Mouse (Mus musculus): ENCODE measurements around the gene 1110008P14Rik. TPM values are rescaled to one million over a fixed set of nuclear protein-coding genes. Genes with fewer than 3 reads are reported as not detected.

The 1110008P14Rik gene
- polyA plus RNA-seq, 1 experiment, result 104 TPM

DNA sequence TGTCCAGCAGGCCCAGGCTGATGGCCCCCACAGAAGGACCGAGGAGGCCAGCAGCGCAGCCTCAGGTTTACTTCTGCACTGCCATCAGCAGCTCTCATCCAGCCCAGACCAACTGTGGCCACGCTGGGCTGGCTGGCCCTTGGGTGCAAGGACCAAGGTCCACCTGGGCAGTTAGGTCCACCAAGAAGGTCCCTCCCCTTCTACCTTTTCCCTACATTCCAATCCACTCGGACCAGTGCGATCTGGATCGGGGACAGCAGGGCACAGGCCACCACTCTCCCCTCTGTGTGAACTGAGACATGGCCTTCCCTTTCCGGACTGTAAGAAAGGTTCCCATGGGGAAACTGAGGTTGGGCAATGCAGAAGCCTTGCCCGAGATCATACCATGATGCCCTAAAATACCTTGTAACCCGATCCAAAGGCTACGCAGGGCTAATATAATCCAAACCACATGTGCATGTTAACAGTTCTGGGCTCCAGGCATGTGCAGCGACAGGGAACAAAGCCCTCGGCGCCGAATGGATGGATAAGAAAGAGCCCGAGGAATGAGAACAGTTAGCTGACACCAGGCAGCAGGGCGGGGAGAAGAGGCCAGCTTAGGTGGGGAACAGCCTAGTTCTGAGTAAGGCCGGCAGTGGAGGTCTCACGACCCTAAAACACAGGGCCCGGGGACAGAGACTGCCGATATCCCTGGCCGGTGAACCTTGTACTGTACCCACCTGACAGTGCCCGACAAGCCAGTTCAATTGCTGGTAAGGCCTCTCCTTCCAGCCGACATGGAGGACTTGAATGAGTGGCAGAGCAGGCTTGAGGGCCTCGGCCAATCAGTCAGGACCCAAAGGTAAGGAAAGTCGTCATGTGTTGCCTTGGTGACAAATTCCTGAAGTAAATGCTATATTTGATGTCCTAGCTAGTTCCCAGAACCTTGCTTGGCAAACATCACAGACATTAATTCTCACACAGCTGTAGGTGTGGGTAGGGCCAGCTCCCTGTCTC is 27.0 kb upstream of the 1110008P14Rik start:
- Histone ChIP-seq H3K4me3 (ENCODE audit: insufficient read depth, poor library complexity, severe bottlenecking) (no peak overlapping the region), H3K36me3 (ENCODE audit: control insufficient read depth, insufficient read depth) (no peaks in the 10 kb centered on the region), H3ac (ENCODE audit: control insufficient read depth, insufficient read length, low read depth) (no peak overlapping the region), H3K79me3 (ENCODE audit: low read depth) (no peaks in the 10 kb centered on the region), H3K27me3 (ENCODE audit: control insufficient read depth, insufficient read depth, insufficient read length) (no peaks in the 10 kb centered on the region), H3K79me2 (ENCODE audit: control insufficient read depth, insufficient read depth) (no peaks in the 10 kb centered on the region)
- TF ChIP-seq MYOD1 (IDR thresholded peaks at IDR 0.05; ENCODE audit: control insufficient read depth, insufficient read length, low read depth) (no peak), FOSL1 (IDR thresholded peaks at IDR 0.05; ENCODE audit: insufficient read depth, low read length, poor library complexity, severe bottlenecking) (no peak), CTCF (IDR thresholded peaks at IDR 0.05; ENCODE audit: control insufficient read depth, insufficient read depth, insufficient read length) (no peak), MAX (IDR thresholded peaks at IDR 0.05) (no peak), CEBPB (IDR thresholded peaks at IDR 0.05; ENCODE audit: low read depth) (no peak), MYOG (IDR thresholded peaks at IDR 0.05; ENCODE audit: control insufficient read depth, extremely low read depth, insufficient read length) (no peak), USF1 (IDR thresholded peaks at IDR 0.05; ENCODE audit: low read depth) (no peak)

DNA sequence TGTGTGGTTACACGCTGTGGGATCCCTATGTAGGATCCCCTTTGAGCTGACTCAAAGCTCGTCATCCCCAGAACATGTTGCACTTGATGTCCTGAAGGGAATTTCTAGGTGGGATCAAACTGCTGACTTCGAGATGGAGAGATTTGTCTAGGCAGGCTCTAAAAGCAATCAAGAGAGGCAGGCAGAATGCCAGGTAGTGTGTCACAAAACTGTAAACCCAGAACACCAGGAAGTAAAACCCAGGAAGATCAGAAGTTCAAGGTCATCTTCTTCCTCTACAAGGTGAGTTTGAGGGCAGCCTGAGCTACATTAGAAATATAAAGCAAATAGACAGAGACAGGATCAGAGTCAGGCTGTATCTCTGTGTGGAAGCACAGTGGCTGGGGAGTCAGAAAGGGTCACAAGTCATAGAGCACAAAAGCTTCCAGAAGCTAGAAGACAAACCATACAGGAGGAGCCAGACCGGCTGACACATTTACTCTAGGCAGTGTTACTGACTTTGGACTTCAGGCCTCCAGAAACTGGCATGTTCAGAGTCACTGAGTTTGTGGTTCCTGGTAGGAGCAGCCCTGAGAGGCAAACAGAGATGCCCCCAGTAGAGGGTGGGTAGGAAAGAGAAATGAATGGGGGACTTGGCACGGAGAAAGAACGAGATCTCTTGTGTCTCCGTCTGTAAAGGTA is 25.5 kb upstream of the 1110008P14Rik start:
- H3K27me3 ChIP-seq (ENCODE audit: control insufficient read depth, insufficient read depth, insufficient read length), result no peaks in the 10 kb centered on the region
- peaks cover 7% of the 10 kb centered on the region for H3K36me3 ChIP-seq (ENCODE audit: control insufficient read depth, insufficient read depth)
- H3K79me2 ChIP-seq (ENCODE audit: control insufficient read depth, insufficient read depth), result no peaks in the 10 kb centered on the region
- H3K4me3 ChIP-seq (ENCODE audit: insufficient read depth, poor library complexity, severe bottlenecking), result no peak overlapping the region
- TF ChIP-seq FOSL1 (IDR thresholded peaks at IDR 0.05; ENCODE audit: insufficient read depth, low read length, poor library complexity, severe bottlenecking), result no peak
- no peak for TF ChIP-seq USF1 (IDR thresholded peaks at IDR 0.05; ENCODE audit: low read depth)
- TF ChIP-seq MYOD1 (IDR thresholded peaks at IDR 0.05; ENCODE audit: control insufficient read depth, insufficient read length, low read depth), result no peak
- no peak for TF ChIP-seq MAX (IDR thresholded peaks at IDR 0.05)
- TF ChIP-seq CEBPB (IDR thresholded peaks at IDR 0.05; ENCODE audit: low read depth), result no peak
- no peak for TF ChIP-seq MYOG (IDR thresholded peaks at IDR 0.05; ENCODE audit: control insufficient read depth, extremely low read depth, insufficient read length)
- H3ac ChIP-seq (ENCODE audit: control insufficient read depth, insufficient read length, low read depth), result no peak overlapping the region
- no peaks in the 10 kb centered on the region for H3K79me3 ChIP-seq (ENCODE audit: low read depth)

DNA sequence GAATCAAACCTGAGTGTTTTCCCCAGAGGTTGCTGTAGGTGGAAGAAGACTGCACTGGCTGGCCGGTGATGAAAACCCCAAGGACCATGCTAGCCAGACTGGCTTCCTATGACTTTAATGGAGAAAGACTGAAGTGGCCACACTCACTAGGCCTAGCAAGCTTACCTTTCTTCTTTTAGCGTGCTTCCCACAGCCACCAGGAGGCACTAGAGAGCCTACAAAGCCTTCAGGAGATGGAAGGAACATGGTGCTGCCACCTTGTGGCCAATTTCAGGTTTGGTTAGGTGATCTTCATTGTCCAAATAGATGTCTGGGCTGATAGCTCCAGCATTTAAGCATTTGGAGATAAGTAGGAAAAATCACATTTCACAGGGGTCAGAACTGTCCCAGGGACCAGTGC is 22.9 kb upstream of the 1110008P14Rik start:
- Histone ChIP-seq H3K79me2 (ENCODE audit: control insufficient read depth, insufficient read depth) (no peaks in the 10 kb centered on the region), H3K27me3 (ENCODE audit: control insufficient read depth, insufficient read depth, insufficient read length) (no peaks in the 10 kb centered on the region), H3K4me3 (ENCODE audit: insufficient read depth, poor library complexity, severe bottlenecking) (no peak overlapping the region), H3K36me3 (ENCODE audit: control insufficient read depth, insufficient read depth) (peaks cover 12% of the 10 kb centered on the region), H3ac (ENCODE audit: control insufficient read depth, insufficient read length, low read depth) (no peak overlapping the region), H3K79me3 (ENCODE audit: low read depth) (no peaks in the 10 kb centered on the region)
- no peak for TF ChIP-seq MYOD1 (IDR thresholded peaks at IDR 0.05; ENCODE audit: control insufficient read depth, insufficient read length, low read depth)
- TF ChIP-seq MYOG (IDR thresholded peaks at IDR 0.05; ENCODE audit: control insufficient read depth, extremely low read depth, insufficient read length), result no peak
- no peak for TF ChIP-seq CEBPB (IDR thresholded peaks at IDR 0.05; ENCODE audit: low read depth)
- no peak for TF ChIP-seq FOSL1 (IDR thresholded peaks at IDR 0.05; ENCODE audit: insufficient read depth, low read length, poor library complexity, severe bottlenecking)
- no peak for TF ChIP-seq USF1 (IDR thresholded peaks at IDR 0.05; ENCODE audit: low read depth)
- TF ChIP-seq MAX (IDR thresholded peaks at IDR 0.05), result peak; percentile 65
- TF ChIP-seq CTCF (IDR thresholded peaks at IDR 0.05; ENCODE audit: control insufficient read depth, insufficient read depth, insufficient read length), result peak; percentile 96

DNA sequence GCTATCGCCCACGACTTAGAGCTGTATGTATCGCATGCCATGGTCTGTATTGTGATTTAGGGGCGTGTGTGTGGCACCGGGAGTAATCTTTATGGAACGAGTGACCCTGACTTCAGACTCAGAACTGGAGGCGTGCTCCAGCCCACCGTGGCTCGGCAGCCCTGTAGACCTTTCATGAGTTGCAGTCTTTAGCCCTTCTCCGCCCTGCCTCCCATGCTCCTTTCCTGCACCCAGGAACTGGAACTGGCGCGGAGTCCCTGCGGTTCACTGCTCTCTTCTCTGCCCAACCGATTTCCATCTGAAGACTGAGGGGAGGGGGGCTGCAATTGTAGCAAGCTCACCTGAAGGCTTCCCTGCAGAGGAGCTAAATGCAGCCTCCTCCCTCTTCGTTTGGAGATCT is 15.0 kb upstream of the 1110008P14Rik start:
- Histone ChIP-seq H3ac (ENCODE audit: control insufficient read depth, insufficient read length, low read depth) (peak overlapping the region; percentile 95), H3K79me2 (ENCODE audit: control insufficient read depth, insufficient read depth) (peaks cover 30% of the 10 kb centered on the region), H3K79me3 (ENCODE audit: low read depth) (peaks cover 18% of the 10 kb centered on the region), H3K4me3 (ENCODE audit: insufficient read depth, poor library complexity, severe bottlenecking) (peak overlapping the region; percentile 86), H3K27me3 (ENCODE audit: control insufficient read depth, insufficient read depth, insufficient read length) (no peaks in the 10 kb centered on the region), H3K36me3 (ENCODE audit: control insufficient read depth, insufficient read depth) (peaks cover 9% of the 10 kb centered on the region)
- no peak for TF ChIP-seq MAX (IDR thresholded peaks at IDR 0.05)
- no peak for TF ChIP-seq MYOD1 (IDR thresholded peaks at IDR 0.05; ENCODE audit: control insufficient read depth, insufficient read length, low read depth)
- TF ChIP-seq CEBPB (IDR thresholded peaks at IDR 0.05; ENCODE audit: low read depth), result no peak
- no peak for TF ChIP-seq USF1 (IDR thresholded peaks at IDR 0.05; ENCODE audit: low read depth)
- no peak for TF ChIP-seq CTCF (IDR thresholded peaks at IDR 0.05; ENCODE audit: control insufficient read depth, insufficient read depth, insufficient read length)
- no peak for TF ChIP-seq FOSL1 (IDR thresholded peaks at IDR 0.05; ENCODE audit: insufficient read depth, low read length, poor library complexity, severe bottlenecking)
- no peak for TF ChIP-seq MYOG (IDR thresholded peaks at IDR 0.05; ENCODE audit: control insufficient read depth, extremely low read depth, insufficient read length)

DNA sequence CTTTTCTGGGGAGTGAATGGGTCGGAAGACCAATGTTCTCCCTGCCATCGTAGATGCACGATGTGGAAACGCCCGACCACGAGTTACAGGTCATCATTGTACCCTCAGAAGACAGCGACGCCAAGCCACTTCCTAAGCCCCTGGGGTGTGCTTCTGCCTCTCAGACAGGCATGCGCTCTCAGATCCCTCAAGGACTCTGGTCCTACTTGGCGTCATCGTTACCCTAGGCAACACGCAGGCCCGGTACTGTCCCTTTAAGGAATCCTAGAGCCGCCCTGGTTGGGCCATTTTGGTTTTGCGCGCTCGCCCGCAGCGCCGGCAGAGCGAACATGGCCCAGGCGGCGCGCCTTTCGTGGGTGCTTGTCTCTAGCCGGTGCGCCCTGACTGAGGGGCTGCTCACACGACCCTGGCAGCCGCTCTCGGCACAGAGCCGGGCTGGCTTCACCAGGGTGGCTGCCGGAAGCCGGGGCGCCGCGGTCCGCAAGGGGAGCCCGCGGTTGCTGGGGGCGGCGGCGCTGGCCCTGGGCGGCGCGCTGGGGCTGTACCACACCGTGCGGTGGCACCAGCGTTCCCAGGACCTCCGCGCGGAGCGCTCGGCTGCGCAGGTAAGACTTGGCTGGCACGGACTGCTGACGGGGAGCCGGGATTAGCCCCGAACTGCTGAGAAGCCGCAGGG is 14.3 kb upstream of the 1110008P14Rik start:
- H3ac ChIP-seq (ENCODE audit: control insufficient read depth, insufficient read length, low read depth), result peak overlapping the region; percentile 95
- peaks cover 18% of the 10 kb centered on the region for H3K79me3 ChIP-seq (ENCODE audit: low read depth)
- peaks cover 30% of the 10 kb centered on the region for H3K79me2 ChIP-seq (ENCODE audit: control insufficient read depth, insufficient read depth)
- TF ChIP-seq MAX (IDR thresholded peaks at IDR 0.05) (peak; percentile 50), MYOD1 (IDR thresholded peaks at IDR 0.05; ENCODE audit: control insufficient read depth, insufficient read length, low read depth) (no peak), CTCF (IDR thresholded peaks at IDR 0.05; ENCODE audit: control insufficient read depth, insufficient read depth, insufficient read length) (no peak), FOSL1 (IDR thresholded peaks at IDR 0.05; ENCODE audit: insufficient read depth, low read length, poor library complexity, severe bottlenecking) (no peak), MYOG (IDR thresholded peaks at IDR 0.05; ENCODE audit: control insufficient read depth, extremely low read depth, insufficient read length) (no peak)
- H3K36me3 ChIP-seq (ENCODE audit: control insufficient read depth, insufficient read depth), result peaks cover 9% of the 10 kb centered on the region
- H3K27me3 ChIP-seq (ENCODE audit: control insufficient read depth, insufficient read depth, insufficient read length), result no peaks in the 10 kb centered on the region
- H3K4me3 ChIP-seq (ENCODE audit: insufficient read depth, poor library complexity, severe bottlenecking), result peak overlapping the region; percentile 86
